Mouse (Mus musculus) forelimb bud, embryonic 11.5 days (tissue): ENCODE data around the gene Srms.

ENCODE experiments used
- DNase-seq: peaks from one replicate; pipeline ENCODE4 v3.0.0-alpha.2; 2012; ENCODE audit warnings: low read depth, low spot score

Srms gene

DNA sequence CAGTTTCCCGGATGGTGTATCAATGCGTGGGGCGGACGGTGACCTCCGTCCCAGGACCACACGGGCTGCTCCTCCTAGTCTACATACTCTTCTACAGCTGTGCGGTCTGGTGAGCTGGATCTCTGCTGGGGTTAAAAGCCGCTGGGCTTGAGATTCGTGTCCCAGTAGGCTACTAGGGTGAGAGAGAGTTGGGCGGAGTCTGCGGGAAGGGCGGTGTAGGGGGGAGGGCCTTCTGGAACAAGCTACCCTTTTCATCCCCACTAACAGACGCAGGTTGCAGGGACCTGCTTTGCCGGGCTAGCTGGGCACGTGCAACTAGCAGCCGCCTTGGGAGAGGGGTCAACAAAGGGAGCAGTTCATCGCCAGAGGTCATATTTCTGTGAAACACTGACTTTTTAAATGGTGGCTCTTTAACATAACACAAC is at the start of gene Srms:
Gene Srms, minus strand, starts transcription at position 165 of the 425 bp plus-strand sequence.
- DNase-seq = peak; percentile 52

DNA sequence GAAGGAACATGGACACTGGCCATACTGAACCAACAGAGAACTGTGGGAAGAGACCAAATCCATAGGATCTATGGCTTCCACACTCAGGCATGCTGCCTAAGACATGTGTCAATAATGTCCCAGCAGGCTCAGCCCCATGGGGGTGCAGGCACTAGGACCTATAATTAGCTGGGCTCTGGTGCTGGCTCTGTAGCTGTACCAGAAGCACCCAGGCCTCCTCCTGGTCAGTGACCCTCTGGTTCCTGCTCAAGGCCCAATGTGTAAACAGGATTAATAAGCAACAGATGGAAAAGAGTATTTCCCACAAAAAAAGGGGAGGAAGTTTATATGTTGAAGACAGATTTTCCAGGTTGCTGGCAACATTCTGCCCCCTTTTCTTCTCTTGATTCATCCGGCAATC is 40.3 kb upstream of the Srms start:
- no peak for DNase-seq

DNA sequence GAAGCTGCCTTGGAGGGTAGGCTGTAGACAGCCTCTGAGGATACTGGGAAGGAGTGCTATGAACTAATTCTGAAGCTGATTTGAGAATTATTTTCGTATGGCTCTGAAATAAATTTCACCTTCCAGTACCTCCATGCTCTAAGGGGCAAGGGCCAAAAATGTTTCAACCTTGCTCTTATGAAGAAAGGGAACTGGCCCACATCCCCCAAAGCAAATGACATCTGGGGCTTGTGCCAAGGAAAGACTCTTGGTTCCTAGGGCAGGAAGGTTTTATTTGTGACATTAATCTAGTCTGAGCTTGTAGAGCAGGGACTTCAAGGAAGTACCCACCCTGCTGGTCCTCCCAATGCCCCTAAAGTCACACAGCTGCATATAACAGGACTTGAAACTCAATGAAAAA is 38.9 kb upstream of the Srms start:
- DNase-seq = no peak

DNA sequence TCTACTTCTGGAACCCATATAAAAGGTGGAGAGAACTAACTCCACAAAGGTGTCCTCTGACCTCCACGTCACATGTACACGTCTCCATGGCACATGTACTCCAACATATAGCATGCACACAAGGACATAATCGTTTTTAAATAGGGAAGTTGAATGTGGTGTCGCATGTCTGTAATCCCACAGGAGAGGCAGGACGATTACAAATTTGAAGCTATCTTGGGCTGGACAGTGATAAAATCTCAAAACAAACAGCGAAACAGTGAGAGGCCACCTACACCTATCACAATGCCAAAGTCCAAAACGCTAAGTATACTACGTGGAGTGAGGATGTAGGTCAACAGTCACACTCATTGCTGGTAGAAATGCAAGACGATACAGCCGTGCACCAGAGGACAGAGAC is 36.2 kb upstream of the Srms start:
- DNase-seq = no peak

DNA sequence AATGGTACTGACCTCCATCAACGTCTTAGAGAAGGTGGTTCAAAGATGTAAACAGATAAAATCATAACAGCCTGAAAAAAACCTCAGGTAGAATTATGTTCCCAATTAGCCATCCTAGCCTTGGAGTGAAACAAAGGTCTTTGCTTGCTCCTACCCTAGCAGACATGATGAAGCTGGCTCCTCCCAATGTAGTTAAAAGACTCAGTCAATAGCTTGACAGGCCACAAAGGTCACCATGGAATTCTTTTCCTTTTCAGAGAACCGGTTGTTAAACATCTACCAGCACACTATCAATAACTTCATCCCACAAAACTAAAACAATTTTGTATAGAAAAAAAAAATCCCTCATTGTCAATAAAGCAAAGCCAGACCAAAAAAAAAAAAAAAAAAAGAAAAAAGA is 32.0 kb upstream of the Srms start:
- no peak for DNase-seq

DNA sequence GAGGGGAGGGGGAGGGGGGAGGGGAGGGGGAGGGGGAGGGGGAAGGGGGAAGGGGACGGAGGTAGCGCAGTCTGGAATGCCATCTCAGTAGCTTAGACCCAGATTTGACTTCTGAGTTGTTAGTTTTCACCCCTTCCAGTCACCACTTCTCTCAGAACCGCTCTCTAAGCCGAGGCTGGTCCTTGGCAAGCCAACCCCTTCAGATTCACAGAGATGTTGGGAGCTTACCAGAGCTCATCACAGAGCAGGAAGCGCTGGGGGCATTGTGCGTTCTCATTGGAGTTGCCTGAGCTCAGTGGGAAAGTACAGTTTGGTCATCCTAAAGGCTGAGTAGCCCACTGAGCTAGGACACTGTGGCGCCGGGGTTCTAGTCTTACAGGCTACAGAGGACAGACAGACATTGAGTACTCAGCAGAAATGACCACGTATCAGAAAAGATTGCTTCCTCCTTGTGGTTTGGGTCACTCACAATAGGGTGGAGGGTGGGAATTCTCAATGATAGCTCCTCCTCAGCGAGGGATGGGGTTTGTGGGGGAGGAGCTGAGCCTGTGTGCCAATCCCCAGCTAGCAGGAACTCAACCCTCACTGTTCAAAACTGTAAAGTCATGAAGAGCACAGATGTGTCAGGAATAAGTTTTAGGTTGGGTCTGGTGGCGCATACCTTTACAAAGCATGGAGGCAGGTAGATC is 30.9 kb upstream of the Srms start:
- DNase-seq = no peak

DNA sequence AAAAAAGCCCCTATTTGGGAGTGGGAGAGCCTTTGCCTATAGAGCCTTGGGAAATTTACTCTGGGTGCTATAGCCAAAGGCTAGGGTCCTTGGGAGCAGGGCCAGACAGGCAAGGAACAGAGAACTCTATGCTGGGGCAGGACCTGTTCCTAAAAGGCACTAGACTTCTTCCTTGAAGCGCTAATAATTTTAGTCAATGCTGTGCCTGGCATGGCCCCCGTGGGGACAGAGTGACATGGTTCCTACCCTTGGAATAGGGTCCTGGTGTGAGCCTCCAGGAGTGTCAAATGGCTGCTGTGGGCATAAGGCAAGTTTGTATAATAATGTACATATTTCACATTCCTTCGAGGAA is 29.3 kb upstream of the Srms start:
- no peak for DNase-seq

DNA sequence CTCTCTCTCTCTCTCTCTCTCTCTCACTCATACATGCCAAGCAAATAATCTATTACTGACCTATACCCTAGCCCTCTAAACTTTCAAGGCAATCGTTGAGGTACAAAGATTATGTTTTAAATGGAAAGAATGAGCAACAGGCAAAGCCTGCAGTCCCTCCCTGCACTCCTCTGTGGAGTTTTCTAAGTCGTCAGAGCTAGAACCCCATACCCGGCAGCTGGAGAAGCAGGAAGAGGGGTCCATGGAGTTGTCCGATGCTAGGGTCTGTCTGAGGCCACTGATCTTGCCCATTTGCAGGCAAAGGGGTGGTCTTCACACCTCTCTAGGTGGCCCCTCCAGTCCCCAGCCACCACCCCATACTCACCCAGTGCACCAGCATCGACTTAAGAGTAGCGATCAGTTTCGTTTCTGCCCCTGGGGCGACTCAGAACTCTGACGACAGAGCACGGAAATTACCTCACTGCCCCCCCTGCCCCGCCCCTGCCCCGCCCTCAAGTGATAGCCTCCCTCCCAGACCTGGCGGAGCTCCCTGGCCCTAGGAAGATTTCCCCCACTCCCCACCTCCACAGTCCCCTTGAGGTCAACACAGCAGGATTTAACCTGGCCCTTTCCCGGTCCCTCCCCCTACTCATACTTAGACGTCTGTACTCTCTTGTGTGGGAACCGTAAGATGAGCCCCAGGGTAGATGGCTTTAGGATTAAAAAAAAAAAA is 28.8 kb upstream of the Srms start, which contains the start of gene Helz2:
Gene Helz2, minus strand, starts transcription at position 426 of the 712 bp plus-strand sequence.
- no peak for DNase-seq

DNA sequence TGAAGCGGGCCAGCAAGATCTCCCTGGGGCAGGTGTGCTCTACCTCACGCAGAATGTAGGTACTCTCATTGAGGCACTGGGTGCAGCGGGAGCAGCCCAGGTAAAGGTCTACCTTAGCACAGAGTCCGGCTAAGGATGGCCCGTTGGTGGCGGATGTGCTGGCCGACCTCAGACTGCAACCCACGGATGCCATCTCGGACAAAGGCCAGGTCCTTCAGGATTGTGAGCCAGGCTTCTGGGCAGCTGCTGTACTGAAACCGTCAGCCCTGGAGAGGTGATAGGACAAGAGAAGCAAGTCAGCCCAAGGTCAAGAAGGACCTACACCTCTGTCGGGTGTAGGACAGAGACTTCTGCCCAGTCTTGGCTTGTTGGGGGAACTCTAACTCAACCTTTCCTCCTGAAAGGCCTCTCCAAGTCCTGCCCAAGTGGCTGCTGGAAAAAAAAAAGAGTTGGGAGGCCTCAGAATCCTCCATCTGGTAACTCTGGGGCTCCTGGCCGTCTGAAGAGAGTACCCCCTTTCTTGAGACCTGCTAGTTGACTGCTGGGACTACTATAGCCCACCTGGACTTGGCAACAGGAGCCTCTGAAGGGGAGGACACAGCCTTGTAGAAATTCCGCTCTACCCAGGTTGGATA is 27.9 kb upstream of the Srms start:
- no peak for DNase-seq

DNA sequence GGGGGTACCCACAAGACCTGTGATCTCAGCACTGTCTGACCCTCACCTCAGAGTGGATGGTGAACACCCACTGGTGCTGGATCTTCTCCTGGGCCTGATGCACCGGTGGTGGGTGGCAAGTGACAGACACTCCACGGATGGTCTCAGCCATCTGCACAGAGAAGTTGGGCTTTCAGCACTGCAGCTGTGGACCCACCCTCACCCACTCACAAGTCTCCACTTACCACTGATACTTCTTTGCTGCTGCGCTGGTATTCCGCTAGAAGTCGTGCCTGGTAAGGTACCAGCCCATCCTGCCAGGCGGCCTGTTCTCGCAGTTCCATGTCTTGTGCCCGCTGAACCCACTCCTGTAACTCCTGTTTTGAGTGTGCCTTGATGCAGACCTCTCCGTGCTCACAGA is 26.3 kb upstream of the Srms start:
- DNase-seq = no peak

DNA sequence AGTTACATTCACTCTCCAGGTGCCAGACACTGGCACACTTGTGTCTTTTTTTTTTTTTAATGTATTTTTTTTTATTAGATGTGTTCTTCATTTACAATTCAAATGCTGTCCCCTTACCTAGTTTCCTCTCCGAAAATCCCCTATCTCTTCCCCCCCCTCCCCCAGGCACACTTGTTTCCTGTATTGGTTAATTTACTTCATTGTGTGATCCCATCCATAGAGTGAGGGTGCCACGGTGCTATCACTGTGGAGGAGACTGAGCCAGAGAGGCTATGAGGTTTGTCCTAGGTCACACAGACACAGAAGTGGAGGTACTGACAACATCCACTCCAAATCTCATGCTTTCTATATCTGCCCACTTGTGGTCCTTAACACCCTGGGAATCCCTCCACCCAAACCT is 25.9 kb upstream of the Srms start:
- no peak for DNase-seq

DNA sequence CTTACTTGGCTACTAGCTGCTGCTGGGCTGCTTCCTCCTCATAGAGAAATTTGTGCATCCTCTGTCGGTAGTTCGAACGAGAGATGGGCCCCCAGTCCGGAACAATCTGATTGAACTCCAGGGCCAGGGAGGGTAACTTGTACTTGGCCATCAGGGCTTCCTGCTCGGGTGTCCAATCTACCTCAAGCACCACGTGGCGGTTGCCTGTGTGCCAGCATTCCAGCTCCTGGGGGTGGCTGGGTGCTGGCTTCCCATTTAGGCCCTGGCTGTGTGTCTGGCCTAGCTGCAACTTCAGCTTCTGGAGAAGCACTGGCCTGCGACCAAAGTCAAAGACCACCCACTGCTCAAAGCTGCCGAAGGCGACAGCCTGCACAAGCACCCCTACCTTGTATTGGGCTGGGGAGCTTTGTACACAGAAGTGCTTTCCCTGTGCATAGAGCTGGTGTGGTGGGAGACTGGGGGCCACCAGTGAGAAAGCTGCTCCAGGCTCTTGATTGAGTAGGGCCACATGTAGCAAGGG is 25.2 kb upstream of the Srms start:
- DNase-seq = no peak

DNA sequence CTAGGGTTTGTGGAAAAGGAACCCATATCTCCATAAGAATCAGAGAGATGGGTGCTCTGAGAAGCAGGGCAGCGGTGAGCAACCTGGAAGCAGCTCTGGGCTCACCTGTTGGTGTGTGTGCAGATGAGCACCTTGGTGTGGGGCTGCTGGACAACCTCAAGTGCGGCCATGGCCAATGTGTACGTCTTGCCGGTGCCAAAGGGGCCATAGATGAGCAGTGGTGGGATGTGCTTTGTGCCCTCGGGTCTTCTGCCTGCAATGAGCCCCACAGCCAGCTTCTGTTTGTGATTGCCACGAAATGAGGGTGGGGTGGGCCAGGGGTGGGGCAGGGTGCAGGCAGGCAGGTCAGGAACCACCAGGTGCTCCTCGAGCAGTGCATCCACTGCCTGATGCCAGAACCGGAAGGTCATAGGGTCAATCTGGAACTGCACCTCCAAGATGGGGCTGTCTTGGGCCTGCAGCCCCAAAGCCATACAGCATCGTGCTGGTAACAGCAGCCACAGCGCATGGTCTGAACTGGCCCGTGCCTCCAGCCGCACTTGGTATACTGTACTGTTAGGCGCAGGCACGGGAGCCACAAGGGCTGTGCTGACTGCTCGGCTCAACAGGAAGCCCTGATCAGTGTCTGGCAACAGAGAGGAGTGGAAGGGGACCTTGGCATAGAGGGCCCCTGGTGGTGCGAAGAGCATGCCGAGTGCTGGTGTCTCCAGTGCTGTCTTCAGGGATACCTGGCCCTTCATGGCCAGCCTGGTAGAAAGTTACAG is 24.4 kb upstream of the Srms start:
- DNase-seq = no peak

DNA sequence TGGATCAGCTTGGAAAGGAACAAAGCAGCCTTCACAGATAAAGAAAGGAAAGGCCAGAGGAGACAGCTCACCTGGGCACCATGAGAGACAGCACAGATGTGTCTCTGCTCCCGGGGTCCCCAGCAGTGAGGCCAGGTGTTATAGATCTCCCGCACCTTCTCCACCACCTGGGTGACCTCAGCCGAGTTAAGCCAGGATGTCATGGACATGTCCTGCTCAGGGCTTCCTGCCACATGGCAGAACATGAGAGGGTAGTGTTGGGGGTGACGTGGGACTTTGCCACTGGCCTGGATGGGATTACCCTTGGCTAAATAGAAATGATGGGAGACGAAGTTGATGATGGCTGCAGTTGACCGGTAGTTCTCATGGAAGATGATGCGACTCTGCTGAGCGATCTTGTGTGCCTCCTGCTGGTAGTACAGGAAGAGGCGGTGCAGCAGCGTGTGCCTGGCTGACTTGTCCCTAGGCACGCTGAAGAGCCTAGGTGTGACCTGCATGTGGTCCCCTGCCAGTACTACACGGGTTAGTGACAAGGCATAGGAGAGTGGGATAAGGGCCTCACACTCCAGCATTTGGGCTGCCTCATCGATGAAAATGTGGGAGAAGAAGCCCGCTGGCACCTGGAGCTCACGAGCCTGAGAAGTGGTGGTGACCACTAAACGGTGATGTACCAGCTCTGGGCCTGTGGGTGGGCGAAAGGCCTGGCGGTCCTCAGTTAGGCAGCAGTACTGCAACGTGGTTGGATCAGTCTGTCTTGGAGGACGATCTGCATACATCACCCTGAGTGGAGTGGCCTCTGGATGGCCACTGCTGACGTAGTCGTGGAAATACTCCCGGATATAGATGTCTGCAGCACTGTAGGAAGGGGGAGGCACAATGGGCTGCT is 22.9 kb upstream of the Srms start:
- DNase-seq = no peak

DNA sequence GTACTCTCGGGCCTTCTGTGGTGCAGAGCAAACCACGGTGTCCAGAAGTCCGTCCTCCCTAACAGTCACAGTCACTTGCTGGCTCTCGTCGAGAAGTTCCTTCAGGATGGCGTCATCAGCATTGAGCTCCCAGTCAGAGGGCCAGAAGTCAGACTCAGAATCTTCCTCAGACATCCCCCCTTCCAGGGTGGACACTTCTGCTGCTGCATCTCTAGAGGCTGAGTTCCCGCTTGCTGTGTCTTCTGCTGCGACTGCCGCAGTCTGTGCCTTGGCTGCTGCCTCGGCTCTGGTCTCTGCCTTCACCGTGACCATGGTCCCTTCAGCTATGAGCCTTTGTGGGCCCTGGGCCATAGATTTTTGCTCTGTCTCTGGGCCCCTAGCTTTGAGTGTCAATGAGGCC is 21.7 kb upstream of the Srms start:
- DNase-seq = no peak

DNA sequence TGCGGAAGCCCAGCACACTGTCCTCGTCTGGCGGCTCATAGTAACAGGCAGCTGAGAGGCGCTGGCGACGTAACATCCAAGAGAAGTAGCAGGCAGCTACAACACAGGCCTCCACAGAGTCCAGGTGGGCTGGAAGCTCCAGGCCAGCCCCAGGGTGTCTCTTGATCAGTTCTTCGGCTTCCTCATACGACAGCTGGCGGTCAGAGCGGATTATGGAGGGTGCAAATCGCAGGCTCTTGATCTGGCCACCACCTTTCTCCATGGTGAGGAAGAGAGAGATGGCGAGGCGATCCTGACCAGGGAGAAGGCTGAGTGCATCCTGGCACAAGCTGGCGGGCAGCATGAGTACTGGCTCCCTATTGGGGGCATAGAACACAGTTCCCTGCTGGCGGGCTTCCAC is 20.5 kb upstream of the Srms start:
- no peak for DNase-seq

DNA sequence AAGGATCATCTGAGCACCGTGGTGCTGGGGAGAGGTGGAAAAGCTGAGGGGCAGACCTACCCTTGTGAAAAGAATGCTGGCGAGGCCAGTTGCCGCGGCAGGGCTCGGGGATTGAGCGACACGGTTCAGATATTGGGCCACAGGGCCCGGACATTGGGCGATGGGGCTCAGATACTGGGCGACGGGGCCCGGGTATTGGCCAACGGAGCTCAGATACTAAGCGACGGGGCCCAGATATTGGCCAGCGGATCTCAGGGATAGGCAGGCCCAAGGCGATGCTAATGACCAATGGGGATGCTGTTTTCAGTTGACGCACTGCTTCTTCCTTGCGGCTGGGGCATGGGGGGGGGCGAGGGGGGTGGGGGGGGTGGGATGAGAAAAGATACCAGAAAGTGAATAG is 18.2 kb upstream of the Srms start:
- DNase-seq = no peak

DNA sequence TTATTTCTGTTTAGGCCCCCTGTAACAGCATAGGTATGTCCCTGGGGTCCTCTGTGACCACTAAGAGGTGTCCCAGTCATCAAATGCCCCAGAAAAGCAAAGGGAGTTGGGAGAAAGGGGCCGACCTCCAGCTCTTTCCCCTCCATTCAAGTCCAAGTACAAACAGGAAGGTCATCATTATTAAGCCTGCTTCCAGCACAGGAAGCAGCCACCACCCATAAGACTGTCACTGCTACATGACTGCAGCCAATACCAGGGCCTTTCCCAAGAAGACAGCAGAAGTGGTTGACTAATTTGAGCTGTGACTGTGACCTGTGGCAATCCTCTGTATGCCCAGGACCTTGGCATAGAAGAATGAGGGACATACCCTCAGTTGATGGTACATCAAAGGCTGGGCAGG is 15.3 kb upstream of the Srms start:
- no peak for DNase-seq

DNA sequence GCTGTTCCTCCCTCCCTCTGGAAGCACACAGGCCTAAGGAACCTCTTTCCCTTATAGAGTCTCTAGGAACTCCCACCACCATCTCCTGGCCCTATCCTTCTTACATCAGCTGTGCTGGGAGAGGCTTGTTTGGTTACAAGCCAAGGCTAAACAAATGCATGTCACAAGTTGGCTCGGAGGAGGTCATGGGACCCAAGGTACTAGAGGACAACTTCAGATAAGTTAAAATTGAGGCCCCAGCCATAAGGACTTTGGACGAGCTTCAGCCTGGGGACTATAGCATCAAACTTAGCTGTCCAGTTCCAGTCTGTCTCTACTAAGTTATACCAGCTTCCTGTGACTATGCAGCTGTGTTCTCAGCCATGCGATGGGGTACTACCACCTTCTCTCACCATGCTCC is 14.1 kb upstream of the Srms start:
- DNase-seq = no peak

DNA sequence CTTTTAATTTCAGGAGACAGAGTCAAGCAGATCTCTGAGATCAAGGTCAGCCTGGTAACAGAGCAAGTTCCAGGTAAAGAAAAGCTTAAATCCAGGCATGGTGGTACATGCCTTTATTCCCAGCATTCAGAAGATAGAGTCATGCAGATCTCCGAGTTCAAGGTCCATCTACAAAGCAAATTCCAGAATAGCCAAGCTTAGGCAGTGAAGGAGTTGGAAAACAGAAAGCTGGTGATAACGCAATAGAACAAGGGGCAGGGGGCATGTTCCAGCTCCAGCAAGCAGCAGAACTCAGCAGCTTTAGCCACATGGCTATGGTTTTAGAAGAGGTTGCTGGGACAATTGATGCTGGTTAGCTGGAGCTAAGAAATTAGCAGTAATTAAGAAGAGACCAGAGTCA is 12.0 kb upstream of the Srms start:
- DNase-seq = no peak

DNA sequence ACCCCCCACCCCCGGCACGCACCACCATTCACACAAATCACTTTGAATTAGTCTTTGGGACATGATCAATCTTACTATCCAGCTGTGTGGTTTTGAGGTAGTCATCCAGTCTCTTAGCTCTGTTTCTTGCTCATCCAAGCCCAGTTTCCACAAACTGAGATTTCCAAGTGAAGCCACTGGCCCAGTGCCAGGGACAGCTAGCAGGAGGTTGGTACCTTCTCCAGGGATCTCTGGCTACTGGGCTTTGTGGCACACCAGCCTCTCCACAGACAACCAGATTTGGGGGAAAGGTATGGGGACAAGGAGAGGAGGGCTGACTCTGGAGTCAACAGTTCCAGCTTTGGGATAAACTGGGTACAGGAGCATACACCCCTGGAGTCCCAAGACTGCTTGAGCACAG is 7.4 kb upstream of the Srms start:
- DNase-seq = no peak
